Mouse (Mus musculus) forebrain, postnatal 0 days (tissue): ENCODE measurements around the gene Plcb4. TPM values are rescaled to one million over a fixed set of nuclear protein-coding genes. Genes with fewer than 3 reads are reported as not detected.

ENCODE experiments used
- ATAC-seq: fragments of 200-750 bp; cut with Nextera tagmentation; 2 replicates; pipeline ENCODE4 v1.8.0; 2017; ENCODE audit warnings: mild to moderate bottlenecking, moderate library complexity
- DNase-seq: peaks from one replicate; pipeline ENCODE4 v3.0.0-alpha.2; 2015
- H3K27ac ChIP-seq: fragments of 300-500 bp; sonication (generic); 2 replicates; pipeline ENCODE4 v1.5.1; 2014; ENCODE audit warnings: low read depth, mild to moderate bottlenecking, antibody characterized with exemption, low read length, moderate library complexity, mixed read lengths
- H3K27me3 ChIP-seq: fragments of 300-500 bp; sonication (generic); 2 replicates; pipeline ENCODE4 v1.6.1; 2014; ENCODE audit warnings: mild to moderate bottlenecking, low read length, mixed read lengths; ENCODE audit not compliant: insufficient read depth
- H3K36me3 ChIP-seq: fragments of 300-500 bp; sonication (generic); 2 replicates; pipeline ENCODE4 v1.6.1; 2014; ENCODE audit warnings: mild to moderate bottlenecking, moderate library complexity; ENCODE audit not compliant: insufficient read depth
- H3K4me1 ChIP-seq: fragments of 300-500 bp; sonication (generic); 2 replicates; pipeline ENCODE4 v1.6.1; 2014; ENCODE audit warnings: antibody characterized with exemption; ENCODE audit not compliant: insufficient read depth
- H3K4me2 ChIP-seq: fragments of 300-500 bp; sonication (generic); 2 replicates; pipeline ENCODE4 v1.6.1; 2014; ENCODE audit warnings: low read depth, mild to moderate bottlenecking, moderate library complexity
- H3K4me3 ChIP-seq: fragments of 300-500 bp; sonication (generic); 2 replicates; pipeline ENCODE4 v1.5.1; 2014; ENCODE audit warnings: low read depth, low read length, mixed read lengths
- H3K9ac ChIP-seq: fragments of 300-500 bp; sonication (generic); 2 replicates; pipeline ENCODE4 v1.6.1; 2014; ENCODE audit warnings: mild to moderate bottlenecking
- H3K9me3 ChIP-seq: fragments of 300-500 bp; sonication (generic); 2 replicates; pipeline ENCODE4 v1.6.1; 2016; ENCODE audit warnings: low read length
- CTCF ChIP-seq: sonication (generic); IDR thresholded peaks from 2 replicates; pipeline ENCODE4 v1.5.1; 2016; ENCODE audit warnings: antibody characterized with exemption, control low read depth, low read depth
- WGBS: fragments of 180-500 bp; shearing (Covaris S2); extraction: QIAGEN DNeasy Blood & Tissue Kit; methylation state at CpG from one replicate; pipeline ENCODE4 v1.1.7; 2014; 5-methylcytosine and 5-hydroxymethylcytosine counted together
- polyA plus RNA-seq: library from polyadenylated mRNA; unstranded; fragments of >200 nt; fragmentation: Nextera tagmentation; extraction: Ambion mirVana; gene quantifications from 2 replicates; pipeline ENCODE4 v1.2.1, GENCODE M21; 2015
- total RNA-seq: library from RNA; depleted of rRNA; stranded (reverse); fragments of >200 nt; gene quantifications from 2 replicates; pipeline ENCODE4 v1.2.3, GENCODE M21; 2014

Plcb4 gene
- total and polyA plus RNA-seq, 2 experiments from 2014 or later, result 15.5 to 39.7 TPM

GRCm38 (mm10) chr2:135755792-135756191 lies 97.0 kb downstream of the Plcb4 start:
- Histone ChIP-seq H3K36me3 (no peaks in the 10 kb centered on the region), H3K4me1 (no peaks in the 10 kb centered on the region), H3K27ac (no peak overlapping the region), H3K9me3 (no peaks in the 10 kb centered on the region), H3K27me3 (no peaks in the 10 kb centered on the region), H3K9ac (no peak overlapping the region), H3K4me2 (no peak overlapping the region), H3K4me3 (no peak overlapping the region)
- no peak for TF ChIP-seq CTCF
- 91% methylated on average over 5 of the region's 5 CpGs for WGBS
- ATAC-seq, result no peak
- DNase-seq, result no peak

DNA sequence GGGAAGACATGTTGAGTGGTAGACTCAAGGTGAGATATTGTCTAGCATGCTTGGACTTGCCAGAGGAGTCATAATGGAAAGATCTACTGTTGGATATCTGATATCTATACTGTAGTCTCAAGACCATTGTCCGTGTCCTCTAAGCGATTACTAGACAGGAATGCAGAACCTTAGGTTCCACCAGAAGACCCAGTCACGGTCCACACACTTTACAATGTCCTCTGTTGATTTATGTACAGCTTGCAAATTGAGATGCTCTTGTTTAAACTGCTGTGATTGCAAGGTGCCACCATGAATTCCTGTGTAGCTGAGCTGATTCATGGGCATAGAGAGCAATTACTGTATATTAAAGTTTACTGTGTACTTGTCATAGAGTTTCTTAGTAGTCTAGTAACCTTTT lies 98.7 kb downstream of the Plcb4 start:
- Histone ChIP-seq H3K4me2 (no peak overlapping the region), H3K27ac (no peak overlapping the region), H3K4me1 (no peaks in the 10 kb centered on the region), H3K36me3 (no peaks in the 10 kb centered on the region), H3K4me3 (no peak overlapping the region), H3K27me3 (no peaks in the 10 kb centered on the region), H3K9ac (no peak overlapping the region), H3K9me3 (no peaks in the 10 kb centered on the region)
- TF ChIP-seq CTCF, result no peak
- ATAC-seq (no peak), DNase-seq (no peak)
- WGBS, result 97% methylated on average over 3 of the region's 3 CpGs

DNA sequence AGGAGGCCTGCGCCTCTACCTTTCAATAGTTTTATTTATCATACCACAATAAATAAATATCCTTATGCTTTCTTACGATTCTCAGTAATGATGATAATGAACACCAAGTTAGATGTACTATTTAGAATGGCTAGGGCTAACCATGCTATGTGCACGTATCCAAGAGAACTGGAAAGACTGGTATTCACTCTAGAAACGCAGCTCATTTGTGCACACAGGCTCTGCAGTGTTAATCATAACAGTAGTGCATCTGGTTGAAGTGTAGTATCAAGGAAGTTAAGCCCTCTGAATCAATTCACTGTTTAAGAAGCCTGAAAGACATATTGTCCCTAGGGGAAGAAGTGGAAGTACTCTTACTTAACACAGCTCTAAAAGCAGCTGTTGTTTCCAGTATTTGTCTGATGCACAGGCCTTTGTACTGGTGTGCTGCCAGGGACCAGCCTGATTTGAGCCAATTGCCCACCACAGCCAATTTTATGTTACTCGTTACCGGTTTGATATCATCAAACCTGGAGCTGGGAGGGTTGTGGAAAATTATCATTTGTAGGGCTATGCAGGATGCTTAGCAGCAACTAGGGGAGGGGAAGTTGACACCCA lies 100.8 kb downstream of the Plcb4 start:
- Histone ChIP-seq H3K9me3 (no peaks in the 10 kb centered on the region), H3K4me1 (no peaks in the 10 kb centered on the region), H3K36me3 (no peaks in the 10 kb centered on the region), H3K27me3 (no peaks in the 10 kb centered on the region), H3K27ac (no peak overlapping the region), H3K9ac (no peak overlapping the region), H3K4me2 (no peak overlapping the region), H3K4me3 (no peak overlapping the region)
- WGBS, result 48% methylated on average over 6 of the region's 6 CpGs
- DNase-seq (no peak), ATAC-seq (peak; percentile 51)
- TF ChIP-seq CTCF, result no peak

DNA sequence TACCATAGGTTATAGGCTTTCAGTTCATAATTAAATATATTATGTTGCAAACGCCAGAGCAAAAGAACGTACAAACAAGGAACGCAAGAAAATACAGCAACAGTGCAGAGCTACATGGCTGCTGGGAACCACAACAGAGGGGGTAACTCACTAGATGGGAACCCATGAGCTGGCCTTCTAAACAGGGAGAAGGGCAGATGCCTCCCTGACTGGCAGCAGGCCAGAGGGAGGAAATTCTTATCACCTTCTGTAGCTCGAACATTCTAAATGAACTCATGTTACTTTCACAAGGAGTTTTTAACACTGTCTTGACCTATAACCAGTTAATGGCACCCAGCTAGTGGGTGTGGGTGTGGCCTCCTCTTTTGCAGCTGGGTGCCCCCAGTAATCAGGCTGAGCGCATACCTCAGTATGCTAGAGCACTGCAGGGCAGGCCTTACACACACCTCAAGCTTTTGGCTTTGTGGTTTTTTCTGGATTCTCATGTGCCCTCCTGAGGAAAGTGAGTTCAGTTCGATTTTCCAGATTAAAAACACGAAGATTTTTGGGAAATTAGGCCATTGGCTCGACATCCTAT lies 102.5 kb downstream of the Plcb4 start:
- TF ChIP-seq CTCF, result no peak

GRCm38 (mm10) chr2:135764706-135765105 lies 105.9 kb downstream of the Plcb4 start:
- WGBS, result 41% methylated on average over 8 of the region's 8 CpGs
- DNase-seq, result no peak
- no peak for ATAC-seq

More for the DNA sequence above, 102.5 kb downstream of the Plcb4 start:
- Histone ChIP-seq H3K27me3 (no peaks in the 10 kb centered on the region), H3K4me1 (no peaks in the 10 kb centered on the region), H3K9me3 (no peaks in the 10 kb centered on the region), H3K27ac (no peak overlapping the region), H3K9ac (no peak overlapping the region), H3K4me3 (no peak overlapping the region), H3K36me3 (no peaks in the 10 kb centered on the region), H3K4me2 (no peak overlapping the region)
- ATAC-seq (no peak), DNase-seq (no peak)
- WGBS, result 88% methylated on average over 8 of the region's 8 CpGs

DNA sequence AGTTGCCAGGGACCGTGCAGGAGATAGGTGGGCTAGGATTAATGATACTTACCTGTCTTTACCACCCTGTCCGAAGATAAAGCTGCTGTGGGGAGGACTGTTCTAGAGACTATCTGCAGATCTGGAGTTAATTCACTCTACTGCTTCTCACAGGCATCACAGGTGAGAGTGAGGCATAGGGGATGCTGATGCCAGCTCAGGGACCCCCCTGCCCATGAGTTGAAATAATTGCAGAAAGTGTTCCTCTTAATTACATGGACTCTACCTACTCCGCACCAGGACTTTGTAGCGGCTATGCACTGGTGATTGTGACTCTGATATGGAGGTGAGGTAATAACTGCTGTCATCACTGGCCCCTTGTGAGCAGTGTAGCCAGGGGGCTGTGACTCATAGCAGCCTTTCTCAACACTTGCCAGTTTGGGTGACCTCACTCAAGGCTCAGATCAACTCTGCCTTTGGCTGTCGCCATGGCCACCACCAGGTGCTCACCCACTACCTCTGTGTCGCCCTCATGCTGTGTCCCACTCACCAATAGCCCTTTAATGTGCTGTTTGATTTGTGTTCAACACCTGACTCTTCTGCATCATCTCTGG lies 107.8 kb downstream of the Plcb4 start:
- ATAC-seq, result no peak
- WGBS, result 90% methylated on average over 6 of the region's 6 CpGs
- Histone ChIP-seq H3K27ac (no peak overlapping the region), H3K4me1 (no peaks in the 10 kb centered on the region), H3K4me3 (no peak overlapping the region), H3K36me3 (no peaks in the 10 kb centered on the region), H3K4me2 (no peak overlapping the region), H3K9ac (no peak overlapping the region), H3K27me3 (no peaks in the 10 kb centered on the region), H3K9me3 (no peaks in the 10 kb centered on the region)
- no peak for DNase-seq
- TF ChIP-seq CTCF, result no peak

More at GRCm38 (mm10) chr2:135764706-135765105, 105.9 kb downstream of the Plcb4 start:
- no peaks in the 10 kb centered on the region for H3K9me3 ChIP-seq
- H3K4me3 ChIP-seq, result no peak overlapping the region
- H3K4me1 ChIP-seq, result no peaks in the 10 kb centered on the region
- H3K36me3 ChIP-seq, result no peaks in the 10 kb centered on the region
- no peak overlapping the region for H3K27ac ChIP-seq
- H3K27me3 ChIP-seq, result no peaks in the 10 kb centered on the region
- no peak for TF ChIP-seq CTCF
- no peak overlapping the region for H3K4me2 ChIP-seq
- no peak overlapping the region for H3K9ac ChIP-seq

- 78% methylated on average over 5 of the region's 5 CpGs for WGBS
- no peak for DNase-seq
- Histone ChIP-seq H3K4me3 (no peak overlapping the region), H3K27me3 (no peaks in the 10 kb centered on the region), H3K27ac (no peak overlapping the region), H3K36me3 (no peaks in the 10 kb centered on the region), H3K9me3 (no peaks in the 10 kb centered on the region), H3K4me2 (no peak overlapping the region), H3K4me1 (no peaks in the 10 kb centered on the region), H3K9ac (no peak overlapping the region)
- TF ChIP-seq CTCF, result no peak
- no peak for ATAC-seq
These were observed 108.7 kb downstream of the Plcb4 start for GRCm38 (mm10) chr2:135767535-135767934.
